Mouse (Mus musculus): ENCODE data around the gene Rplp2. TPM values are rescaled to one million over a fixed set of nuclear protein-coding genes. Genes with fewer than 3 reads are reported as not detected.
A peak's percentile ranks its signal among the peaks of the same experiment; 100 is the strongest.

The Rplp2 gene
- polyA plus RNA-seq, 1 experiment from 2014 or later: 1,135 TPM

DNA sequence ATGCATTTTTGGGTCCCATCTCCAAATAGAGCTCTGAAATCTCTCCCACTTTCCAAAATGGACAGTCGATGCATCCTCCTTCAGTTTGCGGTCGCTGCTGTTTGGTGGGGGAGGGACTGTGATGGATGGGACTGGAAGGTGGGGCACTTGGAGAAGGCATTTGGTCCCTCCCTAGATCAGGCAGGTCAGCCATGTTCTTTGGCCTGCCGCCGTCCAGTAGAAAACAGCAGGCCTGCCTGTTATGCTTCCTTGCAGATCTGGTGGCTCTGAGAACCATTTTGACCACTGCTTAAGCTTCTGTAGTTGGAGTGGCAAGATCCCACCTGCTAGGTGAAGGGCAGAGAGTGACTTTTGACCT is 21.0 kb downstream of the Rplp2 start:
- 36% methylated on average over 5 of the region's 5 CpGs for WGBS
- peaks cover 41% of the 10 kb centered on the region for H3K27me3 ChIP-seq (ENCODE audit: low read depth, poor library complexity, severe bottlenecking)
- peaks cover 59% of the 10 kb centered on the region for H3K4me1 ChIP-seq
- H3K27ac ChIP-seq (replicated peaks): peak overlapping the region; percentile 87
- no peaks in the 10 kb centered on the region for H3K9me3 ChIP-seq (replicated peaks)
- peak overlapping the region; percentile 73 for H3K4me3 ChIP-seq
- peak; percentile 35 for DNase-seq (ENCODE audit: low spot score)
- H3K36me3 ChIP-seq: peaks cover 37% of the 10 kb centered on the region

- no peaks in the 10 kb centered on the region for H3K9me3 ChIP-seq (replicated peaks)
- H3K4me3 ChIP-seq: peak overlapping the region; percentile 73
- DNase-seq (ENCODE audit: low spot score): peak; percentile 63
- WGBS: 23% methylated on average over 8 of the region's 8 CpGs
- peaks cover 36% of the 10 kb centered on the region for H3K27me3 ChIP-seq (ENCODE audit: low read depth, poor library complexity, severe bottlenecking)
- peaks cover 64% of the 10 kb centered on the region for H3K4me1 ChIP-seq
- H3K36me3 ChIP-seq: peaks cover 41% of the 10 kb centered on the region
- peak overlapping the region; percentile 87 for H3K27ac ChIP-seq (replicated peaks)
These were observed 21.5 kb downstream of the Rplp2 start for GRCm38 (mm10) chr7:141468522-141469211.

- H3K27me3 ChIP-seq (ENCODE audit: low read depth, poor library complexity, severe bottlenecking): peaks cover 29% of the 10 kb centered on the region
- 64% methylated on average over 6 of the region's 6 CpGs for WGBS
- no peaks in the 10 kb centered on the region for H3K9me3 ChIP-seq (replicated peaks)
- peaks cover 69% of the 10 kb centered on the region for H3K4me1 ChIP-seq
- peak overlapping the region; percentile 73 for H3K4me3 ChIP-seq
- peak overlapping the region; percentile 87 for H3K27ac ChIP-seq (replicated peaks)
- peaks cover 41% of the 10 kb centered on the region for H3K36me3 ChIP-seq
- no peak for DNase-seq (ENCODE audit: low spot score)
These were observed 22.2 kb downstream of the Rplp2 start for GRCm38 (mm10) chr7:141469352-141469751.

- DNase-seq (ENCODE audit: low spot score): no peak
- Histone ChIP-seq H3K36me3 (peaks cover 41% of the 10 kb centered on the region), H3K4me3 (peak overlapping the region; percentile 73; the same call in 1 of the 2 replicates), H3K9me3 (replicated peaks) (no peaks in the 10 kb centered on the region), H3K4me1 (peaks cover 64% of the 10 kb centered on the region), H3K27ac (replicated peaks) (no peak overlapping the region), H3K27me3 (ENCODE audit: low read depth, poor library complexity, severe bottlenecking) (peaks cover 22% of the 10 kb centered on the region)
- WGBS: 92% methylated on average over 18 of the region's 18 CpGs
These were observed 22.9 kb downstream of the Rplp2 start for GRCm38 (mm10) chr7:141469901-141470636.

DNA sequence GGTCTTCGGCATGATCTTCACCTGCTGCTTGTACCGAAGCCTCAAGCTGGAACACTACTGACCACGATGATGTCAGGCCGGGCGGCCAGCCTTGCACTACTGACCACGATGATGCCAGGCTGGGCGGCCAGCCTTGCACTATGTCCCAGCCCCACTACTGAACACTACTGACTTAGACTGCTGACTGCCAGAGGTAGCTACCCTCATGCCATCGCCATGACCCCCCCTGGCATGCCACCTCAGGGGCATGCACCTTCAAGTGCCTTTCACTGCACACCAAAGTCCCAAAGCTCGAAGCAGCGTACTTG is 23.4 kb downstream of the Rplp2 start:
- Histone ChIP-seq H3K4me1 (peaks cover 62% of the 10 kb centered on the region), H3K36me3 (peaks cover 41% of the 10 kb centered on the region), H3K4me3 (no peak overlapping the region), H3K27me3 (ENCODE audit: low read depth, poor library complexity, severe bottlenecking) (peaks cover 19% of the 10 kb centered on the region), H3K27ac (replicated peaks) (no peak overlapping the region), H3K9me3 (replicated peaks) (no peaks in the 10 kb centered on the region)
- DNase-seq (ENCODE audit: low spot score): no peak
- 95% methylated on average over 10 of the region's 10 CpGs for WGBS

GRCm38 (mm10) chr7:141471236-141471635 is 24.1 kb downstream of the Rplp2 start:
- 88% methylated on average over 1 of the region's 1 CpGs for WGBS
- H3K36me3 ChIP-seq: peaks cover 41% of the 10 kb centered on the region
- H3K27ac ChIP-seq (replicated peaks): no peak overlapping the region
- H3K4me1 ChIP-seq: peaks cover 64% of the 10 kb centered on the region
- no peaks in the 10 kb centered on the region for H3K9me3 ChIP-seq (replicated peaks)
- H3K4me3 ChIP-seq: no peak overlapping the region
- DNase-seq (ENCODE audit: low spot score): no peak
- peaks cover 19% of the 10 kb centered on the region for H3K27me3 ChIP-seq (ENCODE audit: low read depth, poor library complexity, severe bottlenecking)

DNA sequence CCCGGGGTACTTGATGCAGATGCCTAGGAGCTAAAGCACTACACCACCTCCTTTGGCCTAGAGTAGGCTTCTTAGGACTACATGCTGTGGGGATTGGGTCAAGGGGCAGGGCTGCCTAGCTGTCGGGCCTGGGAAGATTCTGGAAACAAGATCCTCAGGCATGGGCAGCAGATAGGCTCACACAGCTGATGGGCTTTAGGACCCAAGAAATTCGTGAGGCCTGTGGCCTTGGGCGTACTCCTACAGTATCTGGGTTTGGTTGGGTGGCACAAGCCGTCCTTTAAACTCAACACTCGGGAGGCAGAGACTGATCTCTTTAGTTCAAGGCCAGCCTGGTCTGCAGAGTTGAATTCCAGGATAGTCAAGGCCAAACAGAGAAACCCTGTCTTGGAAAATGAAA is 25.1 kb downstream of the Rplp2 start:
- peaks cover 19% of the 10 kb centered on the region for H3K27me3 ChIP-seq (ENCODE audit: low read depth, poor library complexity, severe bottlenecking)
- H3K27ac ChIP-seq (replicated peaks): no peak overlapping the region
- no peaks in the 10 kb centered on the region for H3K9me3 ChIP-seq (replicated peaks)
- no peak for DNase-seq (ENCODE audit: low spot score)
- 90% methylated on average over 6 of the region's 6 CpGs for WGBS
- no peak overlapping the region for H3K4me3 ChIP-seq
- peaks cover 41% of the 10 kb centered on the region for H3K36me3 ChIP-seq
- H3K4me1 ChIP-seq: peaks cover 68% of the 10 kb centered on the region

GRCm38 (mm10) chr7:141472763-141473162 is 25.6 kb downstream of the Rplp2 start:
- Histone ChIP-seq H3K27ac (replicated peaks) (no peak overlapping the region), H3K4me3 (no peak overlapping the region), H3K4me1 (peaks cover 67% of the 10 kb centered on the region), H3K36me3 (peaks cover 41% of the 10 kb centered on the region), H3K9me3 (replicated peaks) (no peaks in the 10 kb centered on the region), H3K27me3 (ENCODE audit: low read depth, poor library complexity, severe bottlenecking) (peaks cover 24% of the 10 kb centered on the region)
- DNase-seq (ENCODE audit: low spot score): no peak
- 92% methylated on average over 6 of the region's 6 CpGs for WGBS

GRCm38 (mm10) chr7:141474160-141474559 is 27.0 kb downstream of the Rplp2 start:
- peaks cover 58% of the 10 kb centered on the region for H3K4me1 ChIP-seq

DNA sequence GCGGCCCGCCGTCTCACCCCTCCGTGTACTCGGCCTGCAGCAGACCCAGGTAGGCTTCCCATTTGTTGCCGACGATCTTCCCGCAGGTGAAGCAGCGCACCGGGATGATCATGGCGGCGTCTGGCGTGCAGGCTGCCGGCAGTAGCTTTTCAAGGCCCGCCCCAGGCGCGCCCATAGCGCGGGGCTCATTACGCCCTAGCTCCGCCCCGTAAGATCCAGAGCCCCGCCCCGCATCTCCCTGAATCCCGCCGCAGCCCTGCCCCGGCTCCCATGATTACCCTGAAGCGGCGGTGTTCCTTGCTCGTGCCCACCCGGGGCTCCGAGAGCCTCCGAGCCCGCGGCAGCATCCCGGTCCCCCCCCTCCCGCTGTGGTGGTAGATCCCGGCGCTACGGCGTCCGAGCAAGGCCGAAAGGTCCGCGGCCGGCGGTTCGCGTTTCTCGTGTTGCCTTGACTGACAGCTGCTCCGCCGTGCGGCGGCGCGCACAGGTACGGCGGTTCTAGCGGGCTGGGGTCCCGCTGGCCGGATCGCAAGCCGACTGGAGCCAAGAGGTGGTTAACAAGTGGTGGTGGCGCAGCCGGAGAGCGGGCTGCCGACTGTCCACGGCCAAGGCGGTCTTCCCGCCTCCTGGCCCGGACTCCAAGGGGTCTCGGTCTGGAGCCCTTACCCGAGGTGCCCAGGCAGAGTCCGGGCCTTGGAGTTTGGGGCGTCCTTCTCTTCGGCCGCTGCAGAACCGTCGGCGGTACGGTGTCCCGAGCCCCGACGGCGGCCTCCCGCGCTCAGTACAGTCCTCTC is 28.0 kb downstream of the Rplp2 start, which contains the start of the genes Polr2l and Tspan4:
Gene Polr2l, minus strand, starts transcription at position 122 of the 794 bp plus-strand sequence.
Gene Tspan4, plus strand, starts transcription at position 230 of the 794 bp plus-strand sequence.
- peak within 1 kb of the TSS; percentile 99 for H3K27ac ChIP-seq (replicated peaks)
- H3K9me3 ChIP-seq (replicated peaks): no peaks in the 10 kb centered on the region
- WGBS: under 1% methylated on average over 87 of the region's 87 CpGs
- H3K36me3 ChIP-seq: peaks cover 30% of the 10 kb centered on the region
- DNase-seq (ENCODE audit: low spot score): peak; percentile 91
- peaks cover 47% of the 10 kb centered on the region for H3K4me1 ChIP-seq
- peak within 1 kb of the TSS; percentile 84 for H3K4me3 ChIP-seq
- H3K27me3 ChIP-seq (ENCODE audit: low read depth, poor library complexity, severe bottlenecking): peaks cover 31% of the 10 kb centered on the region

More at GRCm38 (mm10) chr7:141474160-141474559, 27.0 kb downstream of the Rplp2 start:
- H3K4me3 ChIP-seq: peak overlapping the region; percentile 84
- H3K27me3 ChIP-seq (ENCODE audit: low read depth, poor library complexity, severe bottlenecking): peaks cover 31% of the 10 kb centered on the region
- no peak for DNase-seq (ENCODE audit: low spot score)
- H3K9me3 ChIP-seq (replicated peaks): no peaks in the 10 kb centered on the region
- peaks cover 40% of the 10 kb centered on the region for H3K36me3 ChIP-seq
- WGBS: 12% methylated on average over 5 of the region's 5 CpGs
- H3K27ac ChIP-seq (replicated peaks): peak overlapping the region; percentile 99; the same call in 1 of the 2 replicates

- Histone ChIP-seq H3K27me3 (ENCODE audit: low read depth, poor library complexity, severe bottlenecking) (peaks cover 31% of the 10 kb centered on the region), H3K4me1 (peaks cover 49% of the 10 kb centered on the region)
- 4% methylated on average over 12 of the region's 12 CpGs for WGBS
These were observed 28.6 kb downstream of the Rplp2 start for GRCm38 (mm10) chr7:141475805-141476158.

GRCm38 (mm10) chr7:141476226-141476980 is 29.2 kb downstream of the Rplp2 start:
- WGBS: 4% methylated on average over 17 of the region's 17 CpGs
- H3K9me3 ChIP-seq (replicated peaks): no peaks in the 10 kb centered on the region
- peak overlapping the region; percentile 99 for H3K27ac ChIP-seq (replicated peaks)
- peak overlapping the region; percentile 84 for H3K4me3 ChIP-seq
- H3K27me3 ChIP-seq (ENCODE audit: low read depth, poor library complexity, severe bottlenecking): peaks cover 37% of the 10 kb centered on the region
- peak; percentile 61 for DNase-seq (ENCODE audit: low spot score)
- peaks cover 55% of the 10 kb centered on the region for H3K4me1 ChIP-seq
- H3K36me3 ChIP-seq: peaks cover 18% of the 10 kb centered on the region

More at GRCm38 (mm10) chr7:141475805-141476158, 28.6 kb downstream of the Rplp2 start:
- no peak for DNase-seq (ENCODE audit: low spot score)
- H3K9me3 ChIP-seq (replicated peaks): no peaks in the 10 kb centered on the region
- H3K36me3 ChIP-seq: peaks cover 24% of the 10 kb centered on the region
- H3K4me3 ChIP-seq: peak overlapping the region; percentile 84
- H3K27ac ChIP-seq (replicated peaks): peak overlapping the region; percentile 99
